Mouse (Mus musculus) thymus, adult 2 months (tissue): ENCODE data around the gene Accs.

Source experiments
- CTCF ChIP-seq: fragments of 200-500 bp; IDR thresholded peaks from 2 replicates; pipeline ENCODE4 v1.5.1; 2012; ENCODE audit warnings: mild to moderate bottlenecking, control low read depth, low read length, moderate library complexity, borderline replicate concordance; ENCODE audit not compliant: control insufficient read depth, poor library complexity, insufficient read depth; ENCODE audit errors: extremely low read depth
- POLR2A ChIP-seq: fragments of 200-500 bp; IDR thresholded peaks from 2 replicates; pipeline ENCODE4 v1.6.1; 2012; ENCODE audit warnings: mild to moderate bottlenecking, low read length, control low read depth, moderate library complexity; ENCODE audit not compliant: control insufficient read depth, poor library complexity, insufficient read depth; ENCODE audit errors: extremely low read depth

DNA sequence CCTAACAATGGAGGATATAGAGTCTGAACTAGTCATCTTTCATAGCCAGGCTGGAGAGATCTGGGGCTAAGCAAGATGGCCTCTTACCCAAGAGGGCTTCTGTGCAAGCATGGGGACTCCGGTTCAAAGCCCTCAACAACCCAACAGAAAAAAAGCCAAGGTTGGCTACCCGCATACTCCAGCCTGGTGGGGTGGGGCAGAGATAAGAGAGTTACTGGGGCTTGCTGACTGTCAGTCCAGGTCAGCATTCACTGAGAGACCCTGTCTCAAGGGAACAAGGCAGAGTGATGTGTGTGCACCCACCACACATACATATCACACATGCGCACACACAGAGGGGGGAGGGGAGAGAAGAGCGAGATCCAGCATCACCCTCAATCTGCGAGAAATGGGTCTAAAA, 32.0 kb downstream of the Accs start:
- TF ChIP-seq CTCF, result no peak
- TF ChIP-seq POLR2A, result no peak
